Mouse (Mus musculus) natural killer cell, adult 2 months (primary cell): ENCODE data around the gene Cx3cl1.

ENCODE experiments used
- DNase-seq, 2 experiments: peaks; one replicate each; pipeline ENCODE4 v3.0.0; 2022; ENCODE audit warnings: low spot score in 2 of 2

Cx3cl1 gene

GRCm38 (mm10) chr8:94773700-94774171, 1.9 kb downstream of the Cx3cl1 start:
- no peak for DNase-seq

GRCm38 (mm10) chr8:94774601-94775000, 2.8 kb downstream of the Cx3cl1 start:
- no peak for DNase-seq

DNA sequence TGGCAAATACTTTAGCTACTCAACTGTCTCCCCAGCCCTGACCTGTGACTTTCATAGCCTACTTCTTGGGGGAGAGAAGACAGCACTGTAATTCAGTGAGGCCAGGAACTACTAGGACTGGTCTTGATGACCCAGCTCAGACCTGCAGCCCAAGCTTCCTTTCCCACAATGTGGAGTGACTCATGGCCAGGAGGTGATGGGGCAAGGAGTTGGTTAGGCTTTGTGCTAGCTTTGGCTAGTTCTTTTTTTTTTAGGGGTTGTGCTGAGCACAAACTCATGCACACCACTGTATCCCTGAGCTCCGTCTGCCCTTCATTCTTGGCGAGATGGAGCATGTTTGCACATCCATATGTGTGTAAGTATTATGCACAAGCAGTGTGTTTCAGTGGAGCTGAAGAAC, 4.5 kb downstream of the Cx3cl1 start:
- DNase-seq, result no peak

DNA sequence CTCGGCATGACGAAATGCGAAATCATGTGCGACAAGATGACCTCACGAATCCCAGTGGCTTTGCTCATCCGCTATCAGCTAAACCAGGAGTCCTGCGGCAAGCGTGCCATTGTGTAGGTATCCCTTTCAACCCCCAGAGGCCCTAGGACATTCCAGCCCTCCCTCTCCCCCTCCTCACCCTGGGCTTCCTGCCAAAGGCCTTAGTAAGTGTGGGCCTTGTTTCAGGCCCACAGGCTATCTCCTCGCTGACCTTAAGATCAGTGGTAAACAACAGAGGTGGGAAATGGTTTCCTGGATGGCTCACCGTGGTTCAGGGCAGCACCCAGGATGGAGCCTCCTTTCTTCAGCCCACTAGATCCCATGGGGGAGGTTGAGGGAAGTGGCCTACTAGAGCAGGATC, 6.2 kb downstream of the Cx3cl1 start:
- DNase-seq, result no peak

- no peak for DNase-seq
Observed at GRCm38 (mm10) chr8:94778473-94778872, 6.7 kb downstream of the Cx3cl1 start.

DNA sequence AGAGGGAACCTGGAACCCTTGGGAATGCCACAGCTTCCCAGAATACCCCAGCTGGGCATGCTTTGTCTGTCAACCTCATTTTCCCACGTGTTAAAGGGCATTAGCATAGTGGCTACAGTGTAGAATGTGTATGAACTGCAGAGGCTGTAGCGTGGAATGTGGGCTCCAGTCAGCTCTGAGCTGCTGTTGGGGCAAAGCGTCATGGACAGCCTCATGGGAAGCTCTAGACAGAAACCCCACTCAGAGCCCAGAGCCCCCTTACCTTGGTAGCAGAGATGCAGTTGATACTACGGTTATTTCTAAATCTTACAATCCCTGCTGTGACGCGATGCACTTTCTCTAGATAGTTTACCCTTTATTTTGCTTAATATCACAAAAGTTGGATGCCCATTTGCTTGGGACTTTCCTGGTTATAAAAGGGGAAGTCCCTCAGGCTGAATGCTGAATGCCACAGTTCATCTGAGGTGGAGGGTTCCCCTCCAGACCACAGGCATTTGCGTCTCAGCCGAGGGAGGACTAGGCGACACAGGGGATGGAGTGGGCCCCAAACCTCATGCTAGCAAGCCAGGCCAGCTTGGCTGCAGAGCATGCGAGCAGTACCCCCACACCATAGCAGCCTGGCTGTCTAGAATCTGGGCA, 7.2 kb downstream of the Cx3cl1 start:
- peak; percentile 21 to 24 for DNase-seq

DNA sequence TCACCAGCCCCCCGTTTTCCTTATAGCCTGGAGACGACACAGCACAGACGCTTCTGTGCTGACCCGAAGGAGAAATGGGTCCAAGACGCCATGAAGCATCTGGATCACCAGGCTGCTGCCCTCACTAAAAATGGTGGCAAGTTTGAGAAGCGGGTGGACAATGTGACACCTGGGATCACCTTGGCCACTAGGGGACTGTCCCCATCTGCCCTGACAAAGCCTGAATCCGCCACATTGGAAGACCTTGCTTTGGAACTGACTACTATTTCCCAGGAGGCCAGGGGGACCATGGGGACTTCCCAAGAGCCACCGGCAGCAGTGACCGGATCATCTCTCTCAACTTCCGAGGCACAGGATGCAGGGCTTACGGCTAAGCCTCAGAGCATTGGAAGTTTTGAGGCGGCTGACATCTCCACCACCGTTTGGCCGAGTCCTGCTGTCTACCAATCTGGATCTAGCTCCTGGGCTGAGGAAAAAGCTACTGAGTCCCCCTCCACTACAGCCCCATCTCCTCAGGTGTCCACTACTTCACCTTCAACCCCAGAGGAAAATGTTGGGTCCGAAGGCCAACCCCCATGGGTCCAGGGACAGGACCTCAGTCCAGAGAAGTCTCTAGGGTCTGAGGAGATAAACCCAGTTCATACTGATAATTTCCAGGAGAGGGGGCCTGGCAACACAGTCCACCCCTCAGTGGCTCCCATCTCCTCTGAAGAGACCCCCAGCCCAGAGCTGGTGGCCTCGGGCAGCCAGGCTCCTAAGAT, 7.9 kb downstream of the Cx3cl1 start:
- no peak for DNase-seq

- DNase-seq, result no peak
Observed at GRCm38 (mm10) chr8:94780491-94781154, 8.8 kb downstream of the Cx3cl1 start.

GRCm38 (mm10) chr8:94781155-94781837, 9.5 kb downstream of the Cx3cl1 start:
- no peak for DNase-seq

DNA sequence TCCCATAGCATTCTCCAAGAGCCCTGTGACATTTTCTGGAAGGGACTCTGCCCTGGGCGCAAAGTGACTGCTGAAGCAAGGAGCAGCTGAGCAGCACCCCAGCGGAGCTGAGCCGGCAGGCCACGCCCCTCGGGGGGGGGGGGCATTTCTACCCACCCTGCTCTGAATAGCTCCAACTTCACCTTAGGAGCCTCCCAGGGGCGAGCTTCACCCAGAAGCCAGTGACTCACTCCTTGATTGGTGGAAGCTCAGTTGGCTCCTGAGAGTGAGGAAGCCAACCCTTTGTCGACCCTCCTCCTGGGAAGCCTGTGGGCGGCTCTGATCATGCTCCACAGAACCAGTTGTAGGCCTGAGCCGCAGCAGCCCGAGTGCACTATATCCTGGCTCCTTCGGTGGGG, 10.0 kb downstream of the Cx3cl1 start:
- no peak for DNase-seq

DNA sequence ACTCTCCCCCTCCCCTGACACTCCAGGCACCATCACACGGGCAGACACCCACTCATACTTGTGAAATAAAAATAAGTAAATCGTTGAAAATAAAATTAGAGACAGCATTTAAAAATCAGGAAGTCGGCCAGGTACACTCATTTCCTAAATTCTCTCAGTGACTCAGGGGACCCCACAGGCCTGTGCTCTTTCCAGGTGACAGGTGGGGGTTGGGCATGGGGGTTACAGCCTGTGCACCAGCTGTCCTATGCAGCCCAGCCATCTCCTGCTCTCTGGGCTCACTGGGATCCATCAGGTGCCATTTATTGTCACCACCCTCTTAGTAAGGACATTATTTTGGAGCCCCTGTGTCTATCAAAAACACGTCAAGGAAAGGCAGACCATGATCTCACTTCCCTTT, 12.1 kb downstream of the Cx3cl1 start:
- no peak for DNase-seq

DNA sequence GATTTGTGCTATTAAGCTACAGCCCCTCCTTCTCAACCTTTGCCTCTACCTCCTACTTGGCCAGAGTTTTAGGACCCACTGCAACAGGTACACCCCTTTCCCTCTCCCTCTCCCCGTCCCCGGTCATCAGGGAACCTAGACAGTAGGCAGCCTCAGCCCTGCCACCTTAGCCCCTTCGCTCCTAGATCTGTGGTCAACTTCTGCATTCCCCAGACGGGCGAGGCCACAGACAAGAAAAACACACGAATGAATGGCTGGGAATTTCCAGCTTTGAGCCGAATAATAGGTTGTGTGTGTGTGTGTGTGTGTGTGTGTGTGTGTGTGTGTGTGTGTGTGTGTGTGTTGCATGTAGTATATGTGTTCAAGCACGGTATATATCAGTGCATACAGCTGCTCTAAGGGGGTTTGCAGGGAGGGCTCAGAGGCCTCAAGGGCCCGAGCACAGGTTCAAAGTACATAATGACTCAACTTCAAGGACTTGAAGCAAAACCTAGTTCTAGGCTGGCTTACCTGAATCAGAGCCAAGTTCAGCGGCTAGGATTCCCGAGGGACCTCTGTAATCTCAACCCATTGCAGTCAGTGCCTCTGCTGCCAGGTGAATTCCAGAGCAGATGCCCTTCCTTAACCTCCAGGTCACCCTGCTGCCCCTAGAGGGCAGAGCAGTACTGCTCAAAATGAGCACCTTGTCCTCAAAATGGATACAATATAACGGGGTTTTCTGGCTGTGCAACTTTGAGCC, 13.6 kb downstream of the Cx3cl1 start:
- DNase-seq, result peak; percentile 16 to 51

- no peak for DNase-seq
Observed at GRCm38 (mm10) chr8:94785995-94786595, 14.3 kb downstream of the Cx3cl1 start.

DNA sequence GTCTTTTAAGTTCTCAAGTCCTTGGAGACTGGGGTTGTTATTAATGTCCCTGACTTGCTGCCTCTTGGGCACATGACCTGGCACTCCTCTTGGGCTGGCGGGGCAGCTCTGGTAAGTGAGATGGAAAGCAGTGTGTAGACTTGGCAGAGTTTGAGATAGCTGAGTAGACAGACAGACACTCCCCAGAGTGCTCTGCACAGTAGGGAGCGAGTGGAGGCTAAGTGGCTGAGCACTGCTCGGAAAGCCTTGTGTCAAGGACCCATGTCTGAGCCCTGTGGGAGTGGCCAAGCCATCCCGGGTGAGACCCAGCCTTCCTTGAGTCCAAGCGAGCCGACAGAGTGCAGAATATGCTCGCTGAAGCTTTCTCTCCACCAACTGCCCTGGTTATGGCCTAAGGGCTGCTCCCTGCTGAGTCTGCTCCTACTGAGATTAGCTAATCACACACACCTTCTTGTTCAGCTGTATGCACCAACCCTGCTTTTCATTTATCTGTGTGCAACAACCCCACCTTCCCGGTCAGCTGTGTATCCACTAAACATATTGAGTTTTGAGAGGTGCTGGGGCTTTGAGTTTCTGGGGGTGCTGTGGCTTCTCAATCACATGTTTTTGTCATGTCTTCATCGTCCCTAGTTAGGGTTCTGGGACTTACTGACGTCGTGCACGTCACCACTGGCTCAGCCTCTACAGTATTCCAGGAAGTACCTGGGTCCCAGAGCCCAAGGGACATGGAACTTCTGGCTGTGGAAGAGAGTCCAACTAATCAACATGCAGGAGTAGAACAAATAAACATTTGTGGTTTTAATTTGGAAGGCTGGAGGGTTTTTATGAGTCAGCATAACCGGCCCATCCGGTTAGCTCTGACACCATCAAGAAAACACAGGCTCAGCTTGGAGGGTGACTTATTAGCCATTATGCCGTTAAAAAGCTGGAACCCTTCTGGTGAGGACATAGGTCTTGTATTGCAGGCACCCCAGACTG, 16.0 kb downstream of the Cx3cl1 start:
- DNase-seq, result no peak

DNA sequence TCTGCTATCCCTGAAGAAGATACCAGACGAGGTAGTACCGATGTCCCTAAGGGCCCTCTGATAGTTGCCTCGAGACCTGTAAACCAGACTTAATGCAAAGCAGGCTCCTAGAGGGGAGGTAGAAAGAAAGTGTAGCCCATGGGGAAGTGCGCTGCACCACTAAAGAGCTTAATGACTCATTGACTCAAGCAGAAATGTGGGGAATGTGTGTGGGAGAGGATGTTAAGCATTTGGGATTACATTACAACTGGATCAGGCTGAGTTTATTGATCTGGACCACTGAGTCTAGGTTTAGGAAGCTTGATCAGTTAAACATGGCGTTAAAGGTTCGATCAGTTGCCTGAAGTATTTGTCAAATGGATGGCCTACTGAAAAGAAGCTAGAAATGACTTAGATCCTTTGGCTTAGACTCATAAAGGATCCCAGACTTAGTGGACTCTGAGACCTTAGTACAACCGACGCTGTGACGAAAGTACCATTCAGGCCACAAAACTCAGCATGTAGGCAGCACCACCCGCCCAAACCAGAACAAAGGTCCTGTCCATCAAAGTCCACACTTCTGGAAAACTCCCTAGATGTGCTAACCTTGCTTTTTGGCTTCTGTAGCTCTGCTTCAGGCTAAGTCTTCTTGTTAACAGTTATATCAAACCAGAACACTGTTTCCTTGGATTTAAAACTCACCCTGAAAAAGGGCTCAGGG, 17.6 kb downstream of the Cx3cl1 start:
- no peak for DNase-seq

DNA sequence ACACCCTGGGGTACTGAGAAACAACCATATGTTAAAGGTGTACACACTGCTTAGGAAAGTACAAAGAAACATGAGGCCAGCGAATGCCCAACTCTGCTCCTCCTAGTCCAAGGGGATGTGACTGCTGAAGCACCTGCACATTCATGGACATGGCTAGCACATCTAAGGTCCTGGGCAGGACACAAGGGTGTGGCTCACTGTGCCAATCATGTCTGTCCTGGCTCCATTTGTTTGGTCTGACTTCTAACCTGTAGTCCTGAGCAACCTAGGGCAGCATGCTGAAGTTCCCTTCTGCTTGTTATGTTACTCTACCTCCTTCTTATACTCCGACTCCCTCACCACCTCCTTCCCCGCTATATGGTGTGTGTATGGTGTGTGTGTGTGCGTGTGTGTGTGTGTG, 22.6 kb downstream of the Cx3cl1 start:
- DNase-seq, result no peak

GRCm38 (mm10) chr8:94794782-94795181, 23.0 kb downstream of the Cx3cl1 start:
- no peak for DNase-seq

- no peak for DNase-seq
Observed at GRCm38 (mm10) chr8:94800278-94800968, 28.6 kb downstream of the Cx3cl1 start.
